Mouse (Mus musculus) MEL (cell line): Measurements from ENCODE around the gene Elfn2. TPM values are rescaled to one million over a fixed set of nuclear protein-coding genes. Genes with fewer than 3 reads are reported as not detected.

Experiments
- DNase-seq: peaks from one replicate; pipeline ENCODE4 v3.0.0; 2011; ENCODE audit warnings: low read depth, low spot score
- H3K27ac ChIP-seq: 2 replicates; pipeline ENCODE4 v1.5.1; 2012; ENCODE audit warnings: low read depth, mild to moderate bottlenecking, control low read depth, low read length, moderate library complexity; ENCODE audit not compliant: control insufficient read depth
- H3K27me3 ChIP-seq, 2 experiments: fragments of 150-350 bp in 1 of 2; sonication (generic) in 1 of 2; 2 replicates each; pipeline ENCODE4 v1.6.1; 2012; ENCODE audit warnings: low read length in 2 of 2, mild to moderate bottlenecking in 2 of 2, improper control_type of control experiment in 1 of 2, moderate library complexity in 1 of 2; ENCODE audit not compliant: insufficient read depth in 2 of 2, control insufficient read depth in 1 of 2
- H3K36me3 ChIP-seq, 2 experiments: 2 replicates each; pipeline ENCODE4 v1.6.1; 2012 to 2014; ENCODE audit warnings: low read length in 2 of 2, improper control_type of control experiment in 1 of 2, inconsistent platforms in 1 of 2, mild to moderate bottlenecking in 1 of 2; ENCODE audit not compliant: insufficient read depth in 2 of 2, control insufficient read depth in 1 of 2
- H3K4me1 ChIP-seq, 2 experiments: fragments of 150-350 bp in 1 of 2; sonication (generic) in 1 of 2; 2 replicates each; pipeline ENCODE4 v1.6.1; 2012; ENCODE audit warnings: low read length in 2 of 2, improper control_type of control experiment in 1 of 2, mild to moderate bottlenecking in 1 of 2; ENCODE audit not compliant: insufficient read depth in 2 of 2, control insufficient read depth in 1 of 2
- H3K4me3 ChIP-seq, 2 experiments: fragments of 150-350 bp in 1 of 2; sonication (generic) in 1 of 2; 2 replicates each; pipeline ENCODE4 v1.5.1; 2012; ENCODE audit warnings: low read depth in 2 of 2, low read length in 2 of 2, mild to moderate bottlenecking in 2 of 2, moderate library complexity in 2 of 2, control low read depth in 1 of 2, improper control_type of control experiment in 1 of 2; ENCODE audit not compliant: control insufficient read depth in 1 of 2, insufficient read depth in 1 of 2
- H3K79me2 ChIP-seq: 2 replicates; pipeline ENCODE4 v1.6.1; 2012; ENCODE audit warnings: mild to moderate bottlenecking, low read length, moderate library complexity; ENCODE audit not compliant: control insufficient read depth, poor library complexity, insufficient read depth
- H3K9ac ChIP-seq: 2 replicates; pipeline ENCODE4 v1.6.1; 2012; ENCODE audit warnings: low read depth, mild to moderate bottlenecking, control low read depth, low read length, moderate library complexity; ENCODE audit not compliant: control insufficient read depth, poor library complexity, severe bottlenecking
- H3K9me3 ChIP-seq: fragments of 150-350 bp; sonication (generic); replicated peaks from 2 replicates; pipeline ENCODE4 v1.6.1; 2012; ENCODE audit warnings: mild to moderate bottlenecking, low read length, improper control_type of control experiment, moderate library complexity; ENCODE audit not compliant: insufficient read depth
- BHLHE40 ChIP-seq: IDR thresholded peaks from 2 replicates; pipeline ENCODE4 v1.6.1; 2012; ENCODE audit warnings: low read depth, mild to moderate bottlenecking, inconsistent platforms, low read length, improper control_type of control experiment, borderline replicate concordance
- CHD1 ChIP-seq: IDR thresholded peaks from 2 replicates; pipeline ENCODE4 v1.6.1; 2012; ENCODE audit warnings: low read depth, mild to moderate bottlenecking, inconsistent platforms, low read length, improper control_type of control experiment
- E2F4 ChIP-seq: IDR thresholded peaks from 2 replicates; pipeline ENCODE4 v1.6.1; 2011; ENCODE audit warnings: low read depth, low read length, improper control_type of control experiment, borderline replicate concordance
- EP300 ChIP-seq, 2 experiments: IDR thresholded peaks; 2 replicates each; pipeline ENCODE4 v1.6.1; 2011; ENCODE audit warnings: improper control_type of control experiment in 2 of 2, low read length in 2 of 2, low read depth in 1 of 2, mild to moderate bottlenecking in 1 of 2
- GATA1 ChIP-seq: IDR thresholded peaks from 2 replicates; pipeline ENCODE4 v1.6.1; 2011; ENCODE audit warnings: low read depth, low read length, improper control_type of control experiment
- HCFC1 ChIP-seq: IDR thresholded peaks from 2 replicates; pipeline ENCODE4 v1.6.1; 2012; ENCODE audit warnings: low read depth, mild to moderate bottlenecking, inconsistent platforms, low read length, improper control_type of control experiment, moderate library complexity
- JUND ChIP-seq: IDR thresholded peaks from 2 replicates; pipeline ENCODE4 v1.6.1; 2011; ENCODE audit warnings: low read depth, mild to moderate bottlenecking, improper control_type of control experiment, low read length
- MAFK ChIP-seq: IDR thresholded peaks from 2 replicates; pipeline ENCODE4 v1.6.1; 2011; ENCODE audit warnings: low read depth, mild to moderate bottlenecking, low read length, improper control_type of control experiment, borderline replicate concordance
- MEF2A ChIP-seq: IDR thresholded peaks from 2 replicates; pipeline ENCODE4 v1.6.1; 2014; ENCODE audit warnings: low read depth, mild to moderate bottlenecking, inconsistent platforms, low read length, improper control_type of control experiment; ENCODE audit not compliant: poor library complexity, insufficient replicate concordance, severe bottlenecking; ENCODE audit errors: extremely low read depth
- MYB ChIP-seq: IDR thresholded peaks from 2 replicates; pipeline ENCODE4 v1.6.1; 2011; ENCODE audit warnings: mild to moderate bottlenecking, low read depth, low read length, improper control_type of control experiment
- NELFE ChIP-seq: IDR thresholded peaks from 2 replicates; pipeline ENCODE4 v1.6.1; 2011; ENCODE audit warnings: low read depth, low read length, improper control_type of control experiment
- NRF1 ChIP-seq: IDR thresholded peaks from 2 replicates; pipeline ENCODE4 v1.6.1; 2014; ENCODE audit warnings: low read depth, mild to moderate bottlenecking, inconsistent platforms, low read length, improper control_type of control experiment, moderate library complexity; ENCODE audit not compliant: poor library complexity, insufficient read depth, severe bottlenecking
- POLR2AphosphoS2 ChIP-seq: IDR thresholded peaks from 2 replicates; pipeline ENCODE4 v1.6.1; 2011; ENCODE audit warnings: low read length, improper control_type of control experiment
- POLR2AphosphoS5 ChIP-seq: IDR thresholded peaks from 2 replicates; pipeline ENCODE4 v1.6.1; 2012; ENCODE audit warnings: low read depth, borderline replicate concordance, mild to moderate bottlenecking, inconsistent platforms, low read length, moderate library complexity, mixed read lengths
- RAD21 ChIP-seq: IDR thresholded peaks from 2 replicates; pipeline ENCODE4 v1.6.1; 2011; ENCODE audit warnings: mild to moderate bottlenecking, low read depth, low read length, improper control_type of control experiment
- TAL1 ChIP-seq: IDR thresholded peaks from 2 replicates; pipeline ENCODE4 v1.6.1; 2012; ENCODE audit warnings: mild to moderate bottlenecking, inconsistent platforms, low read length, moderate library complexity, mixed read lengths
- TBP ChIP-seq: IDR thresholded peaks from 2 replicates; pipeline ENCODE4 v1.8.0; 2011; ENCODE audit warnings: low read depth, low read length, improper control_type of control experiment
- TCF12 ChIP-seq: IDR thresholded peaks from 2 replicates; pipeline ENCODE4 v1.6.1; 2014; ENCODE audit warnings: low read depth, mild to moderate bottlenecking, inconsistent platforms, low read length, improper control_type of control experiment, moderate library complexity
- UBTF ChIP-seq: IDR thresholded peaks from 2 replicates; pipeline ENCODE4 v1.6.1; 2012; ENCODE audit warnings: low read depth, mild to moderate bottlenecking, inconsistent platforms, low read length, improper control_type of control experiment, moderate library complexity, borderline replicate concordance; ENCODE audit not compliant: insufficient read depth
- ZKSCAN1 ChIP-seq: IDR thresholded peaks from 2 replicates; pipeline ENCODE4 v1.6.1; 2012; ENCODE audit warnings: low read depth, mild to moderate bottlenecking, inconsistent platforms, low read length, improper control_type of control experiment, moderate library complexity
- ZMIZ1 ChIP-seq: IDR thresholded peaks from 2 replicates; pipeline ENCODE4 v1.6.1; 2012; ENCODE audit warnings: low read depth, mild to moderate bottlenecking, inconsistent platforms, low read length, improper control_type of control experiment, moderate library complexity
- polyA plus RNA-seq, 2 experiments: library from polyadenylated mRNA; stranded (reverse) in 1 of 2; unstranded in 1 of 2; fragments of >175 nt in 1 of 2; fragments of >200 nt in 1 of 2; gene quantifications; 2 replicates each; pipeline versions ENCODE4 v1.2.1 to v1.2.4; 2012; ENCODE audit warnings: low replicate concordance in 2 of 2, low read depth in 1 of 2; ENCODE audit not compliant: insufficient read length in 2 of 2, insufficient read depth in 1 of 2, missing spikeins in 1 of 2
- total RNA-seq: library from RNA; depleted of rRNA; stranded (reverse); fragments of 300-350 nt; gene quantifications from 2 replicates; pipeline ENCODE4 v1.2.3, GENCODE M21; 2012

Gene Elfn2
- total and polyA plus RNA-seq, 3 experiments: 0.04 to 0.15 TPM; not detected in 1

- no peak overlapping the region for H3K9ac ChIP-seq
- no peaks in the 10 kb centered on the region for H3K36me3 ChIP-seq
- H3K27ac ChIP-seq: no peak overlapping the region
- no peak overlapping the region for H3K4me3 ChIP-seq
- H3K9me3 ChIP-seq: no peaks in the 10 kb centered on the region
- H3K4me1 ChIP-seq: peaks cover 0 to 3% of the 10 kb centered on the region in 2 experiments; a peak in 1 of 4 replicates
- no peaks in the 10 kb centered on the region for H3K79me2 ChIP-seq
- DNase-seq: no peak
- TF ChIP-seq CHD1 (no peak), TCF12 (no peak), JUND (no peak), GATA1 (no peak), RAD21 (no peak), ZKSCAN1 (no peak), NRF1 (no peak)
- H3K27me3 ChIP-seq: no peaks in the 10 kb centered on the region
Observed at GRCm38 (mm10) chr15:78674912-78675412, 43.6 kb downstream of the Elfn2 start.

GRCm38 (mm10) chr15:78673436-78673835, 45.1 kb downstream of the Elfn2 start:
- Histone ChIP-seq H3K4me3 (no peak overlapping the region), H3K36me3 (no peaks in the 10 kb centered on the region), H3K79me2 (no peaks in the 10 kb centered on the region), H3K9ac (no peak overlapping the region), H3K27me3 (no peaks in the 10 kb centered on the region), H3K27ac (no peak overlapping the region), H3K9me3 (no peaks in the 10 kb centered on the region), H3K4me1 (peaks cover 0 to 3% of the 10 kb centered on the region in 2 experiments; a peak in 1 of 4 replicates)
- no peak for TF ChIP-seq MYB
- no peak for TF ChIP-seq MAFK
- TF ChIP-seq TBP: no peak
- no peak for TF ChIP-seq NELFE
- TF ChIP-seq NRF1: no peak
- TF ChIP-seq UBTF: no peak
- no peak for TF ChIP-seq TAL1
- no peak for TF ChIP-seq MEF2A
- no peak for TF ChIP-seq POLR2AphosphoS2
- TF ChIP-seq HCFC1: no peak
- no peak for TF ChIP-seq ZMIZ1
- no peak for TF ChIP-seq E2F4
- no peak for TF ChIP-seq POLR2AphosphoS5
- no peak for TF ChIP-seq EP300 (IDR thresholded peaks at IDR 0.05; ENCODE audit: low read depth in 1 of 2, low read length in 2 of 2)
- TF ChIP-seq BHLHE40: no peak
- DNase-seq: no peak
